Mouse (Mus musculus) spleen, adult 2 months (tissue): ENCODE results near the gene Isx. TPM values are rescaled to one million over a fixed set of nuclear protein-coding genes. Genes with fewer than 3 reads are reported as not detected.

Experiments
- DNase-seq, 2 experiments: peaks; one replicate each; pipeline versions ENCODE4 v3.0.0 to v3.0.0-alpha.2; 2012 to 2021; ENCODE audit warnings: low spot score in 2 of 2, low read depth in 1 of 2
- H3K27ac ChIP-seq: fragments of 200-500 bp; 2 replicates; pipeline ENCODE4 v1.5.1; 2012; ENCODE audit warnings: low read length, inconsistent platforms; ENCODE audit not compliant: insufficient read depth
- H3K27me3 ChIP-seq: fragments of 200-500 bp; 2 replicates; pipeline ENCODE4 v1.6.1; 2012; ENCODE audit warnings: mild to moderate bottlenecking, moderate library complexity, low read length, inconsistent platforms; ENCODE audit not compliant: control insufficient read depth, insufficient read depth
- H3K36me3 ChIP-seq: fragments of 200-500 bp; 2 replicates; pipeline ENCODE4 v1.6.1; 2012; ENCODE audit warnings: mild to moderate bottlenecking, low read length, inconsistent platforms; ENCODE audit not compliant: control insufficient read depth, insufficient read depth
- H3K4me1 ChIP-seq: fragments of 200-500 bp; 2 replicates; pipeline ENCODE4 v1.6.1; 2011; ENCODE audit warnings: inconsistent platforms; ENCODE audit not compliant: control insufficient read depth, insufficient read depth, insufficient read length
- H3K4me3 ChIP-seq: fragments of 200-500 bp; 2 replicates; pipeline ENCODE4 v1.5.1; 2011; ENCODE audit warnings: mild to moderate bottlenecking, inconsistent platforms; ENCODE audit not compliant: insufficient read depth, insufficient read length; ENCODE audit errors: extremely low read depth
- CTCF ChIP-seq: fragments of 200-500 bp; IDR thresholded peaks from 2 replicates; pipeline ENCODE4 v1.5.1; 2011; ENCODE audit warnings: mild to moderate bottlenecking, inconsistent platforms; ENCODE audit not compliant: insufficient read depth, insufficient read length, insufficient replicate concordance; ENCODE audit errors: extremely low read depth
- POLR2A ChIP-seq: fragments of 200-500 bp; IDR thresholded peaks from 2 replicates; pipeline ENCODE4 v1.6.1; 2011; ENCODE audit warnings: low read depth, low read length, inconsistent platforms
- WGBS: fragments of 180-500 bp; shearing (Covaris S2); methylation state at CpG from one replicate; pipeline ENCODE4 v1.1.7; 2018; 5-methylcytosine and 5-hydroxymethylcytosine counted together
- polyA plus RNA-seq: library from polyadenylated mRNA; depleted of rRNA; stranded (reverse); fragments of >200 nt; gene quantifications from 2 replicates; pipeline ENCODE4 v1.2.3, GENCODE M21; 2012

The Isx gene
- polyA plus RNA-seq, 1 experiment: 0.04 TPM

DNA sequence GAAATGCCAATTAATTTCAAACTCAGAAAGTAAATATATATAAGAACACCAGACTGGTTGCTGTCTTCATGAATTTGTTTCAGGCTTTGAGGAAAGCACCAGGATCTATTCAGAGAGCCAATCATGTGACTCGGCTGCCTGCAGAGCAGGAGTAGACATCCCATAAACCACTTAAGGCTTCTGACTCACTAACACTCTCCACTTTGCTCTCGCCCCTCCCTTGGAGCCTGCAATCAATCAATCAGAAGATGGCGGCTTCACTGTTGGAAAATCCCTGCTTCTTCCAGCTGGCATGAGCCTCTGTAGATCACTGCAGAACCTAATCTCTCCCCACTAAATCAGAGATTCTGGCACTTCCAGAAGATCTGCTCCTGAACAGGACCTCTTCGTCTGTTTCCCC lies 1.3 kb upstream of the Isx start:
- WGBS: 20% methylated on average over 4 of the region's 4 CpGs
- no peak for TF ChIP-seq POLR2A
- no peak for TF ChIP-seq CTCF
- no peak overlapping the region for H3K27ac ChIP-seq
- H3K36me3 ChIP-seq: no peaks in the 10 kb centered on the region
- no peak overlapping the region for H3K4me3 ChIP-seq
- DNase-seq: no peak
- no peaks in the 10 kb centered on the region for H3K27me3 ChIP-seq
- H3K4me1 ChIP-seq: no peaks in the 10 kb centered on the region

DNA sequence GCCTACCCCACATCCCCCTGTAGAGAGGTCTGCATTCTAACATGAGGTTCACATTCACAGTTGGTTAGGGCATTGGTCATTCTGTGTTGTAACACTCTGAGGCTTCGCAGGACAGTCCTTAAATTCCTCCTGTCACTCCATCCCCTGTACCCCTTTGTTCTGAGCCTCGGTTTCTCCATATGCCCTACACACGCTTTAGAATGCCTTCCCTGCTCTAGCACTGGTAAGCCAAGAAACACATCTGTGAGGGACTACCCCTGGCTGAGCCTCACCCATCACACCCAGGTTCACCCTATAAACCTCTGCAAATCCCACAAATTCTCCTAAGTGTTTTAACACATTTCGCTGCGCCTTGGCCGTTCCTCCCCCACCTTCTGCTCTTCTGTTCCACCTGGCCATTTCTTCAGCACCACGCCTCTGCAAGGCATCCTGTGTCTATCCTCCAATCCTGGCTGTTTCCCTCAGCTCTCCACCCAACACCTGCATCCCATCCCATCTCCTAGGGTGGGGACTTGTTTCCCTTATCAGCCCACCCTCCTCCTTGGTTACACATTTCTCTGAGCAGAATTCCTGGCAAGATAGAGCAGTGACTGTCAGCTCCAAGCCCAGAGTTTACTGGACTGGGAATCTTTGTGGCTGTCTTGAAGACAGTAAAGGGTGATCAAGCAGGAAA lies 686 bp upstream of the Isx start:
- Histone ChIP-seq H3K4me1 (no peaks in the 10 kb centered on the region), H3K4me3 (no peak overlapping the region), H3K27me3 (no peaks in the 10 kb centered on the region), H3K27ac (no peak overlapping the region), H3K36me3 (no peaks in the 10 kb centered on the region)
- DNase-seq: no peak
- WGBS: 87% methylated on average over 7 of the region's 7 CpGs
- no peak for TF ChIP-seq POLR2A
- TF ChIP-seq CTCF: no peak

DNA sequence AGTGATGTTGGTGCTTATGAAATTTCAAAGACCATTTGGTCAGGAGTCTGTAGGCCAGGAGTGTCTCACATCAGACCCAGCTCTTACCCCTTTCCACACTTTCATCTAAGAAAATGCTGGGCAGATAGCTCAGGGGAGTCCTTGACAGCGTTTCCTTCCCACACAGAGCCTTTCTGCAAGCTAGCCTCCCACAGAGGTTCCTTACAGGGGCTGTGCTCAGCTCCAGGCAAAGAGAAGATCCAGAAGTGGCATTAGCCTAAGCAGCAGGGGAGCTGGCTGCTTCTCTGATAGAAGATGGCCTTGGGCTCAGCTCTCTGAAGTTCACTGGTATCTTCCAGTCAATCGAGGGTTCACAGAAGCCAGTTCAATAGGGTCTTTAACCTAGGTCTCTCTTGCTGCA lies 1.6 kb downstream of the Isx start:
- Histone ChIP-seq H3K27ac (no peak overlapping the region), H3K4me1 (no peaks in the 10 kb centered on the region), H3K4me3 (no peak overlapping the region), H3K36me3 (no peaks in the 10 kb centered on the region), H3K27me3 (no peaks in the 10 kb centered on the region)
- TF ChIP-seq CTCF (no peak), POLR2A (no peak)
- 52% methylated on average over 2 of the region's 2 CpGs for WGBS
- no peak for DNase-seq

DNA sequence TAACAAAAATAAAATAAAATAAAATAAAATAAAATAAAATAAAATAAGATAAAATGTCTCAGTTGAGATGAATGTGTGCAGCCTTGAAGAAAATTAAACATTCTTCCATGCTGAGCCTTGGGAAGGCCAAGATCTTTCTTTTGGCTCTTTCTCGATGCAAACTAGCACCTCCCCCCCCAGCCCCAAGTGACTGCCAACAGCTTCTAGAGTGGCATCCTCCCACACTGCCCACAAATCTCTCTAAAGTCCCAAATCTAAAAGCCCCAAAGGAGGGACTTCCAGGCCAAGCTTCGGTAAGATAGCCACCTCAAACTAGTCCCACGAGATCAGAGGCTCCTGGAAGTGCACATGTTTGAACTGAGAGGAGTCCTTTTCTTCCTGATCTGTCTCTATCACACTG lies 5.7 kb downstream of the Isx start:
- TF ChIP-seq POLR2A (no peak), CTCF (no peak)
- 87% methylated on average over 3 of the region's 3 CpGs for WGBS
- H3K4me3 ChIP-seq: no peak overlapping the region
- H3K4me1 ChIP-seq: no peaks in the 10 kb centered on the region
- DNase-seq: no peak
- no peaks in the 10 kb centered on the region for H3K27me3 ChIP-seq
- H3K36me3 ChIP-seq: no peaks in the 10 kb centered on the region
- H3K27ac ChIP-seq: no peak overlapping the region

DNA sequence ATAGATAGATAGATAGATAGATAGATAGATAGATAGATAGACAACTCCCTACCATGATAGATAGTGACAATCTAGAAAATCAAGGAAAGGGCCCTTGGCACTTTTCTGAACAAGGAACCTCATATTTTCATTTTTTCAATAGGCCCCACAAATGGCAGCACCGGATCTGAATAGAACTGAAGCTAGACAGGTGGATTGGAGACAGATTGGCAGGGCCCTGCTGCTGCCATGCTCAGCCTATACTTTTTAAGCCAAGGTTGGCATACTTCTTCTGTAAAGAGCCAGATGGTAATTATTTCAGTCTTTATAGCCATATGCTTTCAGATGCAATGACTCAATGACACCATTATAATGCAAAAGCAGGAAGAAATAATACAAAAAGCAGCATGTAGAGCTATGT lies 15.8 kb downstream of the Isx start:
- 83% methylated on average over 1 of the region's 1 CpGs for WGBS
- H3K27me3 ChIP-seq: no peaks in the 10 kb centered on the region
- H3K27ac ChIP-seq: no peak overlapping the region
- H3K4me3 ChIP-seq: no peak overlapping the region
- TF ChIP-seq POLR2A (no peak), CTCF (no peak)
- DNase-seq: no peak
- no peaks in the 10 kb centered on the region for H3K4me1 ChIP-seq
- no peaks in the 10 kb centered on the region for H3K36me3 ChIP-seq

DNA sequence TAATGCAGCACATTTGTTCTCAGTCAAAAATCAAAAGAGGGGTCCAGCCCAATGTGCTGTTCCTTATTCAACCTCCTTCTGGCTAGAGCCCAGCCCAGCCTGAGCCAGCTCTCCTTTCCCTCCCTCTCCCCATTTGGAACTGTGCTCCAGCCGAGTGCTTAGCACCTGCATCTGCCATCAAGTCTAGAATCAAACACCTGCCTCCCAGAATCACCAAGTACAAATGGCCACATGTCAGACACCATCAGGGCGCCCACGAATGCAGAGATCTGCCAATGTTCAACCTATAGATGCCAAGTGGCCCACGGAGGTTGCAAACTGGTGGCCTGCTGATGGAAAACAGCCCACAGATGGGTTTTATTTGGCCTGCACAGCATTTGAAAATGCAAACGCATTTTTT lies 18.1 kb downstream of the Isx start:
- Histone ChIP-seq H3K4me1 (no peaks in the 10 kb centered on the region), H3K4me3 (no peak overlapping the region), H3K36me3 (no peaks in the 10 kb centered on the region), H3K27me3 (no peaks in the 10 kb centered on the region), H3K27ac (no peak overlapping the region)
- WGBS: 80% methylated on average over 5 of the region's 5 CpGs
- TF ChIP-seq POLR2A (no peak), CTCF (no peak)
- DNase-seq: no peak

DNA sequence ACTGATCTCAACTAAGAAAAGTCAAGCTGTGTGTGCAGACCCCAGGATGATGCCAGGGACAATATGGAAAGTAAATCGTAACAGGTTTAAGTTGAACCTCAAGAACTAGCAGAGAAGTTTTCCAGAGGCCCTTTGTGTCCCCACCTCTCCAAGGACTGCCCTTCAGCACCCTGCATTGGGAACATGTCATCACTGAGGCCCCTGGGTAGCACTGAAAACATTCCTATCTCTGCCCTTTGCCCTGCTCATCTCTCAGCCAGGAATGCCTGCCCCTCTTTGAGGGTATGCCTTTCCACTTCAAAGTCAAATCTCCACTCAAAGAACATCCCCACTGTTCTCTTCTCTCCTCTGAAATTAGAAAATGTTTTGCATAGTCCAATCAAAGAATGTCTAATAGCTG lies 23.3 kb downstream of the Isx start:
- TF ChIP-seq POLR2A (no peak), CTCF (no peak)
- no peak overlapping the region for H3K27ac ChIP-seq

More for the DNA sequence above, 23.3 kb downstream of the Isx start:
- 88% methylated on average over 1 of the region's 1 CpGs for WGBS
- Histone ChIP-seq H3K27me3 (no peaks in the 10 kb centered on the region), H3K4me1 (no peaks in the 10 kb centered on the region), H3K36me3 (no peaks in the 10 kb centered on the region), H3K4me3 (no peak overlapping the region)
- DNase-seq: no peak
